Mouse (Mus musculus) small intestine, adult 2 months (tissue): ENCODE data around the gene Thsd1.

Experiments
- CTCF ChIP-seq: fragments of 200-500 bp; IDR thresholded peaks from 2 replicates; pipeline ENCODE4 v1.5.1; 2012; ENCODE audit warnings: low read depth, mild to moderate bottlenecking, control low read depth, inconsistent platforms, low read length, moderate library complexity, mixed read lengths; ENCODE audit not compliant: insufficient replicate concordance, insufficient read length; ENCODE audit errors: extremely low read depth
- POLR2A ChIP-seq: fragments of 200-500 bp; IDR thresholded peaks from 2 replicates; pipeline ENCODE4 v1.6.1; 2012; ENCODE audit warnings: low read depth, mild to moderate bottlenecking, control low read depth, inconsistent platforms, low read length, moderate library complexity

- TF ChIP-seq POLR2A: no peak
- TF ChIP-seq CTCF: no peak
Measured at GRCm38 (mm10) chr8:22265194-22265593, 38.1 kb downstream of the Thsd1 start.
